In the genomic region with DNA sequence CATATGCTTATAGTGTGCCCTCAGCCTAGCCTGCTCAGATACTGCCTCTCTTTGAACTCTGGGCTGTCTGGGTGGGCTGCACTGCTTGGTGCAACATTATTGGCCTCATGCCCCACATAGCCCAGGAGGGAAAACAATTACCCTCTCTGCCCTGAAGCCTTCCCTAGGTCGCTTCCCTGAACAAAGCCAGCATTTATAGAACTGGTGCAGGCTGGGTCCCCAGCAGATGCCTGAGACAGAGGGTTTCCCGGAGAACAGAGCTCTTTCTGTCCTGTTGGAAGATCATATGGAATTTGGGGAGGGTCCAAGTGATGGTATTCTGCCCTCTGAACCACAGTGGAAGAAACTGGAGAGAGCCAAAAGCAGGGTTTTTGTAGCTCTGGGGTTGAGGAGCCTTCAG, we compare ENCODE assay signal across 15 mouse cellular contexts.
DNase-seq lines count a peak whose midpoint lies in the region; ATAC-seq lines count a peak whose summit lies in the region.
"Had no signal": no experiment of that assay in that cellular context is flagged by ENCODE, and none has a peak within 500 bp of the region (broad histone marks: within the 10 kb centered on the region; RNA-seq: fewer than 3 reads in every experiment).

No protein-coding gene starts in this region.

- no peak overlapping the region for H3K9ac ChIP-seq in midbrain, embryonic 14.5 days (replicated peaks; ENCODE audit: low read length)
- H3K9ac ChIP-seq in midbrain, embryonic 15.5 days, result no peak overlapping the region
- no peak overlapping the region for H3K9ac ChIP-seq in embryonic facial prominence, embryonic 15.5 days
- H3K9ac ChIP-seq: forebrain, embryonic 13.5 days; liver, embryonic 12.5 days had no signal

- no peaks in the 10 kb centered on the region for H3K36me3 ChIP-seq in midbrain, embryonic 14.5 days (ENCODE audit: control insufficient read depth, insufficient read depth, low read length)
- no peaks in the 10 kb centered on the region for H3K36me3 ChIP-seq in midbrain, embryonic 15.5 days (replicated peaks)
- H3K36me3 ChIP-seq in embryonic facial prominence, embryonic 15.5 days, result no peaks in the 10 kb centered on the region
- H3K36me3 ChIP-seq: liver, embryonic 12.5 days had no signal

- ATAC-seq in midbrain, embryonic 14.5 days (ENCODE audit: low FRiP score, low TSS enrichment), result no peak
- ATAC-seq in midbrain, embryonic 15.5 days (replicated peaks), result no peak
- 0 out of 2 replicates have a peak, but pooled peaks have one; percentile 30 for ATAC-seq in embryonic facial prominence, embryonic 15.5 days (ENCODE audit: insufficient number of reproducible peaks, low FRiP score, low TSS enrichment, low read depth)
- no peak for ATAC-seq in frontal cortex, adult (ENCODE audit: low TSS enrichment)
- ATAC-seq: forebrain, embryonic 13.5 days; liver, embryonic 12.5 days; Patski had no signal

- H3K27ac ChIP-seq in midbrain, embryonic 14.5 days (replicated peaks; ENCODE audit: low read depth, low read length), result no peak overlapping the region
- H3K27ac ChIP-seq in midbrain, embryonic 15.5 days, result no peak overlapping the region
- H3K27ac ChIP-seq in embryonic facial prominence, embryonic 15.5 days (replicated peaks), result peak overlapping the region; percentile 31
- H3K27ac ChIP-seq: forebrain, embryonic 13.5 days; liver, embryonic 12.5 days had no signal

- WGBS in midbrain, embryonic 14.5 days, result 47% methylated on average over 2 of the region's 2 CpGs
- WGBS in midbrain, embryonic 15.5 days, result 38% methylated on average over 2 of the region's 2 CpGs
- WGBS in embryonic facial prominence, embryonic 15.5 days, result 40% methylated on average over 2 of the region's 2 CpGs

- DNase-seq in midbrain, embryonic 14.5 days, result peak; percentile 6
- peak; percentile 27 for DNase-seq in embryo, embryonic 11.5 days (ENCODE audit: low read depth, low spot score)
- DNase-seq in retina, embryonic 14.5 days (ENCODE audit: low spot score), result peak; percentile 37
- DNase-seq in cerebellum, postnatal 4 days (ENCODE audit: low spot score in 2 of 2), result no peak
- DNase-seq: adrenal gland, adult 2 months; cerebellum, postnatal 25 days; gastrocnemius, postnatal 25 days; kidney, postnatal 14 days; right cerebral cortex, postnatal 4 days had no signal

- H3K27me3 ChIP-seq in midbrain, embryonic 14.5 days (ENCODE audit: control insufficient read depth, insufficient read depth, low read length), result no peaks in the 10 kb centered on the region
- H3K27me3 ChIP-seq in midbrain, embryonic 15.5 days (replicated peaks), result no peaks in the 10 kb centered on the region
- no peaks in the 10 kb centered on the region for H3K27me3 ChIP-seq in embryonic facial prominence, embryonic 15.5 days
- H3K27me3 ChIP-seq: forebrain, embryonic 13.5 days; liver, embryonic 12.5 days; Patski had no signal

- H3K4me2 ChIP-seq in midbrain, embryonic 14.5 days (ENCODE audit: low read length), result no peak overlapping the region
- H3K4me2 ChIP-seq in midbrain, embryonic 15.5 days, result no peak overlapping the region
- no peak overlapping the region for H3K4me2 ChIP-seq in embryonic facial prominence, embryonic 15.5 days (replicated peaks)
- H3K4me2 ChIP-seq: forebrain, embryonic 13.5 days; liver, embryonic 12.5 days had no signal

- no peak overlapping the region for H3K4me3 ChIP-seq in midbrain, embryonic 14.5 days (replicated peaks; ENCODE audit: low read depth, low read length)
- H3K4me3 ChIP-seq in midbrain, embryonic 15.5 days, result no peak overlapping the region
- no peak overlapping the region for H3K4me3 ChIP-seq in embryonic facial prominence, embryonic 15.5 days (replicated peaks)
- H3K4me3 ChIP-seq: forebrain, embryonic 13.5 days; liver, embryonic 12.5 days had no signal

- H3K4me1 ChIP-seq in midbrain, embryonic 14.5 days (ENCODE audit: control insufficient read depth, insufficient read depth, low read length), result 0 out of 2 replicates have a peak, but pooled peaks cover 8% of the 10 kb centered on the region
- no peaks in the 10 kb centered on the region for H3K4me1 ChIP-seq in midbrain, embryonic 15.5 days
- H3K4me1 ChIP-seq in embryonic facial prominence, embryonic 15.5 days, result peaks cover 34% of the 10 kb centered on the region
- H3K4me1 ChIP-seq: liver, embryonic 12.5 days had no signal

- no peaks in the 10 kb centered on the region for H3K9me3 ChIP-seq in midbrain, embryonic 14.5 days (ENCODE audit: control insufficient read depth, low read length)
- H3K9me3 ChIP-seq in midbrain, embryonic 15.5 days, result no peaks in the 10 kb centered on the region
- H3K9me3 ChIP-seq in embryonic facial prominence, embryonic 15.5 days (replicated peaks), result 0 out of 2 replicates have a peak, but pooled peaks cover 5% of the 10 kb centered on the region
- H3K9me3 ChIP-seq: liver, embryonic 12.5 days had no signal

Comparison
In these comparisons a context has a peak if more than half of its experiments do, and no peak if none do; other contexts are left out.
1. DNase-seq: peak in midbrain, embryonic 14.5 days (single experiment), embryo, embryonic 11.5 days (single experiment) and retina, embryonic 14.5 days (single experiment); none in cerebellum, postnatal 4 days (0 of 2).